Mouse (Mus musculus) bone marrow, adult 2 months (tissue): Measurements from ENCODE around the gene Kitl.
A peak's percentile ranks its signal among the peaks of the same experiment; 100 is the strongest.

Source experiments
- CTCF ChIP-seq: fragments of 200-500 bp; IDR thresholded peaks from 2 replicates; pipeline ENCODE4 v1.5.1; 2011; ENCODE audit warnings: low read length, control low read depth; ENCODE audit not compliant: control insufficient read depth, insufficient read depth
- POLR2A ChIP-seq: fragments of 200-500 bp; IDR thresholded peaks from 2 replicates; pipeline ENCODE4 v1.6.1; 2011; ENCODE audit warnings: low read depth, mild to moderate bottlenecking, control low read depth, low read length, borderline replicate concordance; ENCODE audit not compliant: control insufficient read depth

DNA sequence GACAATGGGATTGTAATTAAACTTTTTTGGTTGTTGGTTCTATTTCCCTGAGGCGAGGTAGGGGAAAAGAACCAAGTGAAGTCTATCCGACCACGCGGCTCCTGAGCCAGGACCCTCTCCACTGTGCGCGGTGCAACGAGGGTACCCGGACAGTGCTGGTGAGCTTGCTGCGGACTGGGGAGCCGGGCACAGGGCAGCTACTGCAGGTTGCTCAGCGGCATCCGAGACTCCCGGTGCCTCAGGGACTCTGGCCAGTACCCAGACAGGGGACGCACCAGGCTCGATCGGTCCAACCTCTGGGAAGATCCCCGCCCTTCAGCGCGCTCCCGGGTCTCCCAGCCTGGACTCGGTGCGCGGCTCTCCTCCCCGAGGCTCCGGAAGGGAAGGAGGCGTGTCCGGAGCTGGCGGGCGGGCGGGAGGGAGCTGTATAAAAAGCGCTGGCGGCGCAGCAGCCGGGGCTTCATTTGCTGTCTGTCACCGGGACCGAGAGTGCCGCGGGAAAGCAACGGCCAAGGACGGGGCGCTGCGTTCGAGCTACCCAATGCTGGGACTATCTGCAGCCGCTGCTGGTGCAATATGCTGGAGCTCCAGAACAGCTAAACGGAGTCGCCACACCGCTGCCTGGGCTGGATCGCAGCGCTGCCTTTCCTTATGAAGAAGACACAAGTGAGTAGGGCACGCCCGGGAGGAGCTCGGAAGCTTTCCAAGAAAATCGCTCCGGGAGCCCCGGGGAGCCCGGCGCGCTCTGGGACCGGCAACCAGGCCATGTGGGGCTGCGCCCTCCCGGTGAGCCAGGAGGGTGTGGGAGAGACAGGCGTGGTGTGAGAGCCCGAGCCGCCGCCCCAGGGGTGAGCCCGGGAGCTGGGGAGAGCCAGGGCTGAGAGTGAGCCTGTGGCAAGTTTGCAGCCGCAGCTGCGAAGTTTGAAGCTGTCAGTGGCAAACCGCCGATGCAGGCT lies at the start of gene Kitl:
- TF ChIP-seq CTCF (no peak), POLR2A (peak; percentile 43; the same call in 1 of the 2 replicates)
